Mouse (Mus musculus): ENCODE measurements around the gene Muc16.

GRCm38 (mm10) chr9:18721011-18721410 is 46.7 kb upstream of the Muc16 start:
- TF ChIP-seq GATA1 (IDR thresholded peaks at IDR 0.05; ENCODE audit: borderline replicate concordance, low read length) (no peak), FLI1 (IDR thresholded peaks at IDR 0.05; ENCODE audit: low read length) (no peak)

Measured in megakaryocyte, embryonic 14.5 days (primary cell).